Mouse (Mus musculus): Measurements from ENCODE around the gene Grid1. TPM values are rescaled to one million over a fixed set of nuclear protein-coding genes. Genes with fewer than 3 reads are reported as not detected.

Gene Grid1
- 22.2 and 28.3 TPM in 2 replicates for total RNA-seq (2014; rRNA removed)
- 3.3 and 9.2 TPM in 2 replicates for polyA plus RNA-seq (2015; fragmentation: Nextera tagmentation; extraction: Ambion mirVana)

- WGBS: under 1% methylated on average over 85 of the region's 96 CpGs
- H3K9me3 ChIP-seq (ENCODE audit: low read length): no peaks in the 10 kb centered on the region
- TF ChIP-seq CTCF (IDR thresholded peaks at IDR 0.05; ENCODE audit: low read depth): peak; percentile 18
- H3K4me3 ChIP-seq (ENCODE audit: low read depth, low read length): peak within 1 kb of the TSS; percentile 81
- H3K4me1 ChIP-seq (ENCODE audit: insufficient read depth): 0 out of 2 replicates have a peak, but pooled peaks cover 5% of the 10 kb centered on the region
- peak within 1 kb of the TSS; percentile 76 for H3K9ac ChIP-seq
- H3K4me2 ChIP-seq (ENCODE audit: low read depth): peak within 1 kb of the TSS; percentile 82
- no peaks in the 10 kb centered on the region for H3K36me3 ChIP-seq (ENCODE audit: insufficient read depth)
- peaks cover 15% of the 10 kb centered on the region for H3K27me3 ChIP-seq (ENCODE audit: insufficient read depth, low read length)
- peak within 1 kb of the TSS; percentile 82 for H3K27ac ChIP-seq (ENCODE audit: low read depth, low read length)
- ATAC-seq: peak; percentile 72
- peak; percentile 66 for DNase-seq
Observed at GRCm38 (mm10) chr14:34819919-34820652, at the start of gene Grid1. Grid1 (plus strand) TSS chr14:34820108.

- Histone ChIP-seq H3K27me3 (ENCODE audit: insufficient read depth, low read length) (no peaks in the 10 kb centered on the region), H3K27ac (ENCODE audit: low read depth, low read length) (no peak overlapping the region), H3K36me3 (ENCODE audit: insufficient read depth) (no peaks in the 10 kb centered on the region), H3K9ac (no peak overlapping the region), H3K4me3 (ENCODE audit: low read depth, low read length) (no peak overlapping the region), H3K4me1 (ENCODE audit: insufficient read depth) (no peaks in the 10 kb centered on the region), H3K4me2 (ENCODE audit: low read depth) (no peak overlapping the region), H3K9me3 (ENCODE audit: low read length) (no peaks in the 10 kb centered on the region)
- DNase-seq (no peak), ATAC-seq (no peak)
- TF ChIP-seq CTCF (IDR thresholded peaks at IDR 0.05; ENCODE audit: low read depth): no peak
- WGBS: 86% methylated on average over 6 of the region's 6 CpGs
Observed at GRCm38 (mm10) chr14:34770467-34770866, 49.4 kb upstream of the Grid1 start.

- H3K4me1 ChIP-seq (ENCODE audit: insufficient read depth): no peaks in the 10 kb centered on the region
- H3K4me3 ChIP-seq (ENCODE audit: low read depth, low read length): no peak overlapping the region
- ATAC-seq (no peak), DNase-seq (no peak)
- no peak for TF ChIP-seq CTCF (IDR thresholded peaks at IDR 0.05; ENCODE audit: low read depth)
- 33% methylated on average over 9 of the region's 9 CpGs for WGBS
- H3K27ac ChIP-seq (ENCODE audit: low read depth, low read length): no peak overlapping the region
- no peak overlapping the region for H3K4me2 ChIP-seq (ENCODE audit: low read depth)
- no peaks in the 10 kb centered on the region for H3K36me3 ChIP-seq (ENCODE audit: insufficient read depth)
- H3K9me3 ChIP-seq (ENCODE audit: low read length): no peaks in the 10 kb centered on the region
- H3K27me3 ChIP-seq (ENCODE audit: insufficient read depth, low read length): no peaks in the 10 kb centered on the region
- H3K9ac ChIP-seq: no peak overlapping the region
Observed at GRCm38 (mm10) chr14:34771601-34772000, 48.3 kb upstream of the Grid1 start.

GRCm38 (mm10) chr14:34772132-34772531 lies 47.8 kb upstream of the Grid1 start:
- DNase-seq (no peak), ATAC-seq (no peak)
- Histone ChIP-seq H3K36me3 (ENCODE audit: insufficient read depth) (no peaks in the 10 kb centered on the region), H3K27me3 (ENCODE audit: insufficient read depth, low read length) (no peaks in the 10 kb centered on the region), H3K4me1 (ENCODE audit: insufficient read depth) (no peaks in the 10 kb centered on the region), H3K9ac (no peak overlapping the region), H3K4me3 (ENCODE audit: low read depth, low read length) (no peak overlapping the region), H3K4me2 (ENCODE audit: low read depth) (no peak overlapping the region), H3K27ac (ENCODE audit: low read depth, low read length) (no peak overlapping the region), H3K9me3 (ENCODE audit: low read length) (no peaks in the 10 kb centered on the region)
- WGBS: 59% methylated on average over 7 of the region's 7 CpGs
- no peak for TF ChIP-seq CTCF (IDR thresholded peaks at IDR 0.05; ENCODE audit: low read depth)

GRCm38 (mm10) chr14:34773681-34774080 lies 46.2 kb upstream of the Grid1 start:
- Histone ChIP-seq H3K4me2 (ENCODE audit: low read depth) (no peak overlapping the region), H3K4me3 (ENCODE audit: low read depth, low read length) (no peak overlapping the region), H3K27ac (ENCODE audit: low read depth, low read length) (no peak overlapping the region), H3K4me1 (ENCODE audit: insufficient read depth) (no peaks in the 10 kb centered on the region), H3K36me3 (ENCODE audit: insufficient read depth) (no peaks in the 10 kb centered on the region), H3K9me3 (ENCODE audit: low read length) (no peaks in the 10 kb centered on the region), H3K27me3 (ENCODE audit: insufficient read depth, low read length) (no peaks in the 10 kb centered on the region), H3K9ac (no peak overlapping the region)
- no peak for DNase-seq
- no peak for TF ChIP-seq CTCF (IDR thresholded peaks at IDR 0.05; ENCODE audit: low read depth)
- 80% methylated on average over 3 of the region's 3 CpGs for WGBS
- ATAC-seq: no peak

GRCm38 (mm10) chr14:34774231-34774630 lies 45.7 kb upstream of the Grid1 start:
- H3K27ac ChIP-seq (ENCODE audit: low read depth, low read length): no peak overlapping the region
- TF ChIP-seq CTCF (IDR thresholded peaks at IDR 0.05; ENCODE audit: low read depth): no peak

GRCm38 (mm10) chr14:34776719-34777385 lies 43.1 kb upstream of the Grid1 start:
- no peak overlapping the region for H3K4me2 ChIP-seq (ENCODE audit: low read depth)
- no peaks in the 10 kb centered on the region for H3K4me1 ChIP-seq (ENCODE audit: insufficient read depth)
- H3K27ac ChIP-seq (ENCODE audit: low read depth, low read length): no peak overlapping the region
- H3K4me3 ChIP-seq (ENCODE audit: low read depth, low read length): no peak overlapping the region
- ATAC-seq (no peak), DNase-seq (no peak)
- no peak for TF ChIP-seq CTCF (IDR thresholded peaks at IDR 0.05; ENCODE audit: low read depth)
- H3K36me3 ChIP-seq (ENCODE audit: insufficient read depth): no peaks in the 10 kb centered on the region
- no peak overlapping the region for H3K9ac ChIP-seq
- H3K27me3 ChIP-seq (ENCODE audit: insufficient read depth, low read length): no peaks in the 10 kb centered on the region
- no peaks in the 10 kb centered on the region for H3K9me3 ChIP-seq (ENCODE audit: low read length)
- WGBS: 88% methylated on average over 12 of the region's 12 CpGs

More at GRCm38 (mm10) chr14:34774231-34774630, 45.7 kb upstream of the Grid1 start:
- no peaks in the 10 kb centered on the region for H3K27me3 ChIP-seq (ENCODE audit: insufficient read depth, low read length)
- no peak for ATAC-seq
- no peaks in the 10 kb centered on the region for H3K4me1 ChIP-seq (ENCODE audit: insufficient read depth)
- H3K9me3 ChIP-seq (ENCODE audit: low read length): no peaks in the 10 kb centered on the region
- H3K4me2 ChIP-seq (ENCODE audit: low read depth): no peak overlapping the region
- H3K36me3 ChIP-seq (ENCODE audit: insufficient read depth): no peaks in the 10 kb centered on the region
- DNase-seq: no peak
- no peak overlapping the region for H3K9ac ChIP-seq
- 85% methylated on average over 6 of the region's 6 CpGs for WGBS
- no peak overlapping the region for H3K4me3 ChIP-seq (ENCODE audit: low read depth, low read length)
